14 mouse cellular contexts compared by ENCODE assay signal in genomic region chr1:138719297-138719696, GRCm38 (mm10).
"Had no signal": no experiment of that assay in that cellular context is flagged by ENCODE, and none has a peak within 500 bp of the region (broad histone marks: within the 10 kb centered on the region; RNA-seq: fewer than 3 reads in every experiment).

No protein-coding gene starts in this region.

- DNase-seq: kidney, adult 18-20 months; kidney, postnatal 25 days; layer of hippocampus, postnatal 36 days; lung, postnatal 14 days; right cerebral cortex, postnatal 4 days; spleen, adult 18-20 months; thymus, adult 18-20 months; thymus, postnatal 14 days had no signal

- H3K36me3 ChIP-seq: limb, embryonic 15.5 days; liver, embryonic 12.5 days; lung, embryonic 15.5 days; midbrain, embryonic 13.5 days; neural tube, embryonic 12.5 days had no signal

- H3K4me1 ChIP-seq: liver, embryonic 12.5 days; midbrain, embryonic 13.5 days; neural tube, embryonic 12.5 days had no signal

- H3K4me3 ChIP-seq: limb, embryonic 15.5 days; liver, embryonic 12.5 days; lung, embryonic 15.5 days; midbrain, embryonic 13.5 days; myocyte; neural tube, embryonic 12.5 days had no signal

- H3K4me2 ChIP-seq: limb, embryonic 15.5 days; liver, embryonic 12.5 days; lung, embryonic 15.5 days; midbrain, embryonic 13.5 days; neural tube, embryonic 12.5 days had no signal

- ATAC-seq: liver, embryonic 12.5 days; midbrain, embryonic 13.5 days had no signal

- H3K9ac ChIP-seq: limb, embryonic 15.5 days; liver, embryonic 12.5 days; lung, embryonic 15.5 days; midbrain, embryonic 13.5 days; neural tube, embryonic 12.5 days had no signal

- H3K27me3 ChIP-seq: limb, embryonic 15.5 days; liver, embryonic 12.5 days; lung, embryonic 15.5 days; midbrain, embryonic 13.5 days; neural tube, embryonic 12.5 days had no signal

- H3K9me3 ChIP-seq: limb, embryonic 15.5 days; liver, embryonic 12.5 days; lung, embryonic 15.5 days; midbrain, embryonic 13.5 days; neural tube, embryonic 12.5 days had no signal

- H3K27ac ChIP-seq: limb, embryonic 15.5 days; liver, embryonic 12.5 days; lung, embryonic 15.5 days; midbrain, embryonic 13.5 days; neural tube, embryonic 12.5 days had no signal
